Comparison of ENCODE assay signal across 13 mouse cellular contexts in genomic region chr14:74638071-74638470, GRCm38 (mm10). TPM values are rescaled to one million over a fixed set of nuclear protein-coding genes. Genes with fewer than 3 reads are reported as not detected.
DNase-seq lines count a peak whose midpoint lies in the region; ATAC-seq and TF ChIP-seq lines count a peak whose summit lies in the region.
"Had no signal": no experiment of that assay in that cellular context is flagged by ENCODE, and none has a peak within 500 bp of the region (broad histone marks: within the 10 kb centered on the region; RNA-seq: fewer than 3 reads in every experiment).

No protein-coding gene starts in this region.

- 90% methylated on average over 4 of the region's 4 CpGs for WGBS in kidney, adult 2 months
- 80% methylated on average over 4 of the region's 4 CpGs for WGBS in hindbrain, embryonic 12.5 days

- peak; percentile 34; the same call in 1 of the 2 replicates for TF ChIP-seq CTCF in kidney, adult 2 months (conservative IDR thresholded peaks at IDR 0.05; ENCODE audit: insufficient read depth, insufficient read length, low read depth, low read length)

- peak; percentile 30 to 35 for DNase-seq in cerebellum, postnatal 14 days
- DNase-seq in cerebellum, adult 11-12 months: no peak
- no peak for DNase-seq in kidney, adult 2 months
- DNase-seq in kidney, adult 8-10 months: no peak
- peak; percentile 9 for DNase-seq in lung, postnatal 10 days
- DNase-seq in lung, postnatal 4 days: no peak
- no peak for DNase-seq in spleen, postnatal 4 days (ENCODE audit: low spot score in 2 of 2)
- DNase-seq: kidney, postnatal 14 days; right cerebral cortex, postnatal 14 days had no signal

- no peak overlapping the region for H3K4me3 ChIP-seq in kidney, adult 2 months (ENCODE audit: insufficient read depth, low read depth, low read length)
- no peak overlapping the region for H3K4me3 ChIP-seq in hindbrain, embryonic 12.5 days
- H3K4me3 ChIP-seq: heart, embryonic 12.5 days; limb, embryonic 13.5 days had no signal

- H3K36me3 ChIP-seq in kidney, adult 2 months (ENCODE audit: control insufficient read depth, insufficient read depth, low read length): no peaks in the 10 kb centered on the region
- H3K36me3 ChIP-seq in hindbrain, embryonic 12.5 days: no peaks in the 10 kb centered on the region
- H3K36me3 ChIP-seq: heart, embryonic 12.5 days; limb, embryonic 13.5 days had no signal

- H3K4me2 ChIP-seq in hindbrain, embryonic 12.5 days (replicated peaks): no peak overlapping the region
- H3K4me2 ChIP-seq: heart, embryonic 12.5 days; hindbrain, embryonic 14.5 days; limb, embryonic 13.5 days had no signal

- no peak overlapping the region for H3K9ac ChIP-seq in hindbrain, embryonic 12.5 days
- H3K9ac ChIP-seq: heart, embryonic 12.5 days; hindbrain, embryonic 14.5 days; limb, embryonic 13.5 days had no signal

- H3K27ac ChIP-seq in kidney, adult 2 months (ENCODE audit: insufficient read depth, low read depth, low read length): no peak overlapping the region
- no peak overlapping the region for H3K27ac ChIP-seq in hindbrain, embryonic 12.5 days
- H3K27ac ChIP-seq: hindbrain, embryonic 14.5 days; limb, embryonic 13.5 days had no signal

- H3K27me3 ChIP-seq in kidney, adult 2 months (replicated peaks; ENCODE audit: control insufficient read depth, insufficient read depth, low read length): no peaks in the 10 kb centered on the region
- peaks cover 24% of the 10 kb centered on the region for H3K27me3 ChIP-seq in hindbrain, embryonic 12.5 days

- no peaks in the 10 kb centered on the region for H3K4me1 ChIP-seq in kidney, adult 2 months (ENCODE audit: control insufficient read depth, insufficient read depth, low read length)
- H3K4me1 ChIP-seq in hindbrain, embryonic 12.5 days: peaks cover 19% of the 10 kb centered on the region

- no peak for ATAC-seq in hindbrain, embryonic 12.5 days (ENCODE audit: low FRiP score)

- TF ChIP-seq POLR2A in kidney, adult 2 months (IDR thresholded peaks at IDR 0.05; ENCODE audit: low read depth, low read length): no peak

- H3K9me3 ChIP-seq in hindbrain, embryonic 12.5 days (replicated peaks): no peaks in the 10 kb centered on the region
- H3K9me3 ChIP-seq: heart, embryonic 12.5 days; limb, embryonic 13.5 days had no signal

RNA-seq across cellular contexts. Expression of gene Htr2a, which starts 2.6 kb away (rescaled TPM):
- 0.14 and 0.16 TPM in 2 replicates for polyA plus RNA-seq in kidney, adult 2 months (2012; rRNA removed)
- 1.1 and 1.2 TPM in 2 replicates for polyA plus RNA-seq in hindbrain, embryonic 12.5 days (2016; fragmentation: Nextera tagmentation; extraction: Ambion mirVana)

Comparison
In these comparisons a context has a peak if more than half of its experiments do, and no peak if none do; other contexts are left out.
1. DNase-seq: peak in cerebellum, postnatal 14 days (2 of 2) and lung, postnatal 10 days (single experiment); none in cerebellum, adult 11-12 months (single experiment), kidney, adult 2 months (single experiment), kidney, adult 8-10 months (0 of 2), lung, postnatal 4 days (0 of 2) and spleen, postnatal 4 days (0 of 2).